Mouse (Mus musculus) MEL (cell line): ENCODE results near the gene Inpp5d.

Experiments
- BHLHE40 ChIP-seq: IDR thresholded peaks from 2 replicates; pipeline ENCODE4 v1.6.1; 2012; ENCODE audit warnings: low read depth, mild to moderate bottlenecking, inconsistent platforms, low read length, improper control_type of control experiment, borderline replicate concordance
- CTCF ChIP-seq, 3 experiments: IDR thresholded peaks in 2 of 3; conservative IDR thresholded peaks in 1 of 3; 2 replicates each; pipeline ENCODE4 v1.5.1; 2011 to 2012; ENCODE audit warnings: low read length in 3 of 3, low read depth in 2 of 3, mild to moderate bottlenecking in 2 of 3, improper control_type of control experiment in 1 of 3, inconsistent platforms in 1 of 3, mixed read lengths in 1 of 3, moderate library complexity in 1 of 3; ENCODE audit not compliant: control insufficient read depth in 1 of 3, insufficient read depth in 1 of 3, poor library complexity in 1 of 3, severe bottlenecking in 1 of 3
- E2F4 ChIP-seq: IDR thresholded peaks from 2 replicates; pipeline ENCODE4 v1.6.1; 2011; ENCODE audit warnings: low read depth, low read length, improper control_type of control experiment, borderline replicate concordance
- EP300 ChIP-seq, 2 experiments: IDR thresholded peaks; 2 replicates each; pipeline ENCODE4 v1.6.1; 2011; ENCODE audit warnings: improper control_type of control experiment in 2 of 2, low read length in 2 of 2, low read depth in 1 of 2, mild to moderate bottlenecking in 1 of 2
- GABPA ChIP-seq: IDR thresholded peaks from 2 replicates; pipeline ENCODE4 v1.6.1; 2012; ENCODE audit warnings: low read depth, mild to moderate bottlenecking, inconsistent platforms, low read length, improper control_type of control experiment, moderate library complexity
- HCFC1 ChIP-seq: IDR thresholded peaks from 2 replicates; pipeline ENCODE4 v1.6.1; 2012; ENCODE audit warnings: low read depth, mild to moderate bottlenecking, inconsistent platforms, low read length, improper control_type of control experiment, moderate library complexity
- MXI1 ChIP-seq: IDR thresholded peaks from 2 replicates; pipeline ENCODE4 v1.6.1; 2011; ENCODE audit warnings: mild to moderate bottlenecking, low read depth, low read length, improper control_type of control experiment
- POLR2AphosphoS2 ChIP-seq: IDR thresholded peaks from 2 replicates; pipeline ENCODE4 v1.6.1; 2011; ENCODE audit warnings: low read length, improper control_type of control experiment
- TCF12 ChIP-seq: IDR thresholded peaks from 2 replicates; pipeline ENCODE4 v1.6.1; 2014; ENCODE audit warnings: low read depth, mild to moderate bottlenecking, inconsistent platforms, low read length, improper control_type of control experiment, moderate library complexity
- USF1 ChIP-seq: IDR thresholded peaks from 2 replicates; pipeline ENCODE4 v1.6.1; 2014; ENCODE audit warnings: low read depth, mild to moderate bottlenecking, inconsistent platforms, low read length, improper control_type of control experiment, moderate library complexity
- ZC3H11A ChIP-seq: IDR thresholded peaks from 2 replicates; pipeline ENCODE4 v1.6.1; 2012; ENCODE audit warnings: low read depth, mild to moderate bottlenecking, inconsistent platforms, low read length, improper control_type of control experiment
- ZKSCAN1 ChIP-seq: IDR thresholded peaks from 2 replicates; pipeline ENCODE4 v1.6.1; 2012; ENCODE audit warnings: low read depth, mild to moderate bottlenecking, inconsistent platforms, low read length, improper control_type of control experiment, moderate library complexity
- ZMIZ1 ChIP-seq: IDR thresholded peaks from 2 replicates; pipeline ENCODE4 v1.6.1; 2012; ENCODE audit warnings: low read depth, mild to moderate bottlenecking, inconsistent platforms, low read length, improper control_type of control experiment, moderate library complexity
- ZNF384 ChIP-seq: IDR thresholded peaks from 2 replicates; pipeline ENCODE4 v1.6.1; 2012; ENCODE audit warnings: low read depth, mild to moderate bottlenecking, inconsistent platforms, low read length, improper control_type of control experiment

DNA sequence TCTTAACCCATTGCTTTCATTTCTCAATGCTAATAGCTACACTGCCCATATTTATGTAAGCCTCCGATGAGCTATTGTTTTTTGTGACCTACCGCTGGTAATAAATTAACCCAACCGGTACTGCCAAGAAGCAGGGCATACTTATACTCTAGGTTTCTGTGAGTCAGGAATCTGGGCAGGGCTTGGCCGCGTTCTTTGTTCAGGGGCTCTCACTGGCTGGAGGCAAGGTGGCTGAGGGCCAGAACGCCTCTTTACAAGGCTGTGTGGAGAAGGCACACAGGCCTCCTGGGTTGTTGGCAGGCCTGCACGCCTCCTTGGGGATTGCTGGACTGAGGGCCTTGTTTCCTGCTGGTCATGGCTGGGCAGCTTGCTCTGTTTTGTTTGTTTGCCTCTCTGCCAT is 45.3 kb upstream of the Inpp5d start:
- TF ChIP-seq CTCF (IDR thresholded peaks at IDR 0.05 in 2 of 3, conservative IDR thresholded peaks at IDR 0.05 in 1 of 3; ENCODE audit: control insufficient read depth in 1 of 3, insufficient read depth in 1 of 3, low read depth in 2 of 3, low read length in 3 of 3, poor library complexity in 1 of 3, severe bottlenecking in 1 of 3) (no peak), ZNF384 (no peak), GABPA (no peak), HCFC1 (no peak), POLR2AphosphoS2 (no peak), EP300 (IDR thresholded peaks at IDR 0.05; ENCODE audit: low read depth in 1 of 2, low read length in 2 of 2) (no peak), BHLHE40 (no peak), USF1 (no peak), ZKSCAN1 (no peak), MXI1 (no peak), TCF12 (no peak), ZMIZ1 (no peak), E2F4 (no peak), ZC3H11A (no peak)
